Mouse (Mus musculus): ENCODE measurements around the gene Tpmt. TPM values are rescaled to one million over a fixed set of nuclear protein-coding genes. Genes with fewer than 3 reads are reported as not detected.

The Tpmt gene
- polyA plus RNA-seq, 1 experiment from 2014 or later: 19.6 TPM

- Histone ChIP-seq H3K9ac (ENCODE audit: low read depth, low read length) (no peak overlapping the region), H3K4me1 (ENCODE audit: control insufficient read depth, insufficient read depth, low read length) (0 out of 2 replicates have a peak, but pooled peaks cover under 1% of the 10 kb centered on the region), H3K4me2 (ENCODE audit: low read length) (no peak overlapping the region), H3K4me3 (ENCODE audit: low read depth, low read length) (no peak overlapping the region), H3K9me3 (replicated peaks; ENCODE audit: control insufficient read depth, low read length, poor library complexity, severe bottlenecking) (no peaks in the 10 kb centered on the region), H3K36me3 (ENCODE audit: control insufficient read depth, insufficient read depth, low read length) (peaks cover 30% of the 10 kb centered on the region), H3K27me3 (ENCODE audit: control insufficient read depth, insufficient read depth, low read depth, low read length) (no peaks in the 10 kb centered on the region), H3K27ac (ENCODE audit: low read length) (no peak overlapping the region)
- ATAC-seq: no peak
- 93% methylated on average over 4 of the region's 4 CpGs for WGBS
These were observed 5.5 kb upstream of the Tpmt start for GRCm38 (mm10) chr13:47050009-47050408.

DNA sequence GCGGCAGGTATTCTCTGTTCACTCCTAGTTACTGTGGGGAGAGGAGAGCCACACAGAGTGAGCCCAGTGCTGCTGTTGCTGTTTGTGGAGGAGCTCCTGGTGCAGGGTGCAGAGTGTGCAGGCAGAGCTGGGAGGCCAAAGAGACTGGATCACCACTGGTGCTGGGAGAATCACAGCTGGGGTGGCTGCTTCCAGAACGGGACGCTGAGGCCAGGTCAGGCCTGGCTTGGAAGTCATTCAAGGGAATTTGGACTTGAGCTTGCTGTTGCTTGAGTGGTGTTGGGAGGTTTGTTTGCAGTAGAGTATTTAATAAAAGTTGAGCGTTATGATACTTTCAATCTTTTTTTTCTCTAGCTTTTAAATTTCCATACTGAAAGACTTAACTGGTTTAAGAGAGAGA is 3.5 kb upstream of the Tpmt start:
- Histone ChIP-seq H3K27ac (ENCODE audit: low read length) (no peak overlapping the region), H3K27me3 (ENCODE audit: control insufficient read depth, insufficient read depth, low read depth, low read length) (no peaks in the 10 kb centered on the region), H3K4me1 (ENCODE audit: control insufficient read depth, insufficient read depth, low read length) (peaks cover 9% of the 10 kb centered on the region), H3K9me3 (replicated peaks; ENCODE audit: control insufficient read depth, low read length, poor library complexity, severe bottlenecking) (no peaks in the 10 kb centered on the region), H3K9ac (ENCODE audit: low read depth, low read length) (no peak overlapping the region), H3K36me3 (ENCODE audit: control insufficient read depth, insufficient read depth, low read length) (peaks cover 26% of the 10 kb centered on the region), H3K4me2 (ENCODE audit: low read length) (no peak overlapping the region), H3K4me3 (ENCODE audit: low read depth, low read length) (no peak overlapping the region)
- no peak for ATAC-seq
- 94% methylated on average over 4 of the region's 4 CpGs for WGBS

DNA sequence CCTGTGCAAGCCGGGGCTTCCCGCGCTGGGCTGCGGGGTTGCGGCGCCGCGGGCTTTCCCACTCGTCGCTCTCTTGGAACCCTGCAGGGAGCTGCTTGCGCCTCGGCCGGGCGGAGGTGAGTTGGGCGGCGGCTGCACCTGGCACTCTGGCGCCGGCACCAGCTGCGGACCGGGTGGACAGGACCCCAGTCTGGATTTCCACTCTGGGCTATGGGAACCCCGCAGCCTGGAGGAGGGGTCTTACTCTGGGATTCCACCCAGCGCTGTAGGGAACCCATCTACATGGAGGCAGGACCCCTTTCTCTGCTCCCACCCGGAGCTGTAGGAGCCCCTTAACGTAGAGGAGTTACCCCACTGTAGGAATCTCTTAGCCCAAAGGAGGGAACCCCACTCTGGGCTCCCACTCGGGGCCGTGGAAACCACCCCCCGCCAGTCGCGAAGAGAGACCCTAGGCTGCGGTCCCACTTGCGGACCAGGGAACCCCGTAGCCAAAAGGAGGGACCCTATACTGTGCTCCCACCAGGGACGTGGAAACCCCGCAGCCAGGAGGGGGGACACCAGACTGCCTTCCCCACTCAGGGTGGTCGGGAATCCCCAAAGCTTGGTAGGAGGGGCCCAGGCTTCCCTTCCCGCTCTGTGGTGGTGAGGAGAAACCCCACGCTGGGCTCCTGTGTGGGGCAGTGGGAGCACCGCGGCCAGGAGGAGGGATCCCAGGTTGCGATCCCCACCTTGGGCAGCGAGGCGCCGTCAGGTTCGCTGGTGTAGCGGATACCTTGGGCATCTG is 512 bp downstream of the Tpmt start:
- peaks cover 12% of the 10 kb centered on the region for H3K4me1 ChIP-seq (ENCODE audit: control insufficient read depth, insufficient read depth, low read length)
- under 1% methylated on average over 44 of the region's 45 CpGs for WGBS

GRCm38 (mm10) chr13:47043030-47043680 is 1.4 kb downstream of the Tpmt start, which contains the start of gene Kdm1b:
Kdm1b (plus strand) TSS chr13:47043499.
- under 1% methylated on average over 46 of the region's 48 CpGs for WGBS
- peak within 1 kb of the TSS; percentile 98 for H3K4me2 ChIP-seq (ENCODE audit: low read length)
- no peaks in the 10 kb centered on the region for H3K36me3 ChIP-seq (ENCODE audit: control insufficient read depth, insufficient read depth, low read length)
- H3K9ac ChIP-seq (ENCODE audit: low read depth, low read length): peak within 1 kb of the TSS; percentile 69
- H3K27me3 ChIP-seq (ENCODE audit: control insufficient read depth, insufficient read depth, low read depth, low read length): no peaks in the 10 kb centered on the region
- ATAC-seq: peak; percentile 96
- H3K9me3 ChIP-seq (replicated peaks; ENCODE audit: control insufficient read depth, low read length, poor library complexity, severe bottlenecking): no peaks in the 10 kb centered on the region
- peaks cover 12% of the 10 kb centered on the region for H3K4me1 ChIP-seq (ENCODE audit: control insufficient read depth, insufficient read depth, low read length)
- H3K27ac ChIP-seq (ENCODE audit: low read length): peak within 1 kb of the TSS; percentile 83
- peak within 1 kb of the TSS; percentile 57 for H3K4me3 ChIP-seq (ENCODE audit: low read depth, low read length)

More for the DNA sequence above, 512 bp downstream of the Tpmt start:
- no peaks in the 10 kb centered on the region for H3K27me3 ChIP-seq (ENCODE audit: control insufficient read depth, insufficient read depth, low read depth, low read length)
- peak; percentile 50 for ATAC-seq
- peak overlapping the region; percentile 57 for H3K4me3 ChIP-seq (ENCODE audit: low read depth, low read length)
- H3K4me2 ChIP-seq (ENCODE audit: low read length): peak overlapping the region; percentile 98
- peak overlapping the region; percentile 83 for H3K27ac ChIP-seq (ENCODE audit: low read length)
- H3K9ac ChIP-seq (ENCODE audit: low read depth, low read length): peak overlapping the region; percentile 69
- H3K9me3 ChIP-seq (replicated peaks; ENCODE audit: control insufficient read depth, low read length, poor library complexity, severe bottlenecking): no peaks in the 10 kb centered on the region
- H3K36me3 ChIP-seq (ENCODE audit: control insufficient read depth, insufficient read depth, low read length): peaks cover 4% of the 10 kb centered on the region

- no peak for ATAC-seq
- Histone ChIP-seq H3K27me3 (ENCODE audit: control insufficient read depth, insufficient read depth, low read depth, low read length) (no peaks in the 10 kb centered on the region), H3K27ac (ENCODE audit: low read length) (no peak overlapping the region), H3K4me3 (ENCODE audit: low read depth, low read length) (peak overlapping the region; percentile 57), H3K4me2 (ENCODE audit: low read length) (peak overlapping the region; percentile 98), H3K9me3 (replicated peaks; ENCODE audit: control insufficient read depth, low read length, poor library complexity, severe bottlenecking) (no peaks in the 10 kb centered on the region), H3K4me1 (ENCODE audit: control insufficient read depth, insufficient read depth, low read length) (peaks cover 12% of the 10 kb centered on the region), H3K36me3 (ENCODE audit: control insufficient read depth, insufficient read depth, low read length) (no peaks in the 10 kb centered on the region), H3K9ac (ENCODE audit: low read depth, low read length) (0 out of 2 replicates have a peak overlapping the region, but pooled peaks have one; percentile 1)
- WGBS: 35% methylated on average over 8 of the region's 8 CpGs
These were observed 2.4 kb downstream of the Tpmt start for GRCm38 (mm10) chr13:47042024-47042633.

DNA sequence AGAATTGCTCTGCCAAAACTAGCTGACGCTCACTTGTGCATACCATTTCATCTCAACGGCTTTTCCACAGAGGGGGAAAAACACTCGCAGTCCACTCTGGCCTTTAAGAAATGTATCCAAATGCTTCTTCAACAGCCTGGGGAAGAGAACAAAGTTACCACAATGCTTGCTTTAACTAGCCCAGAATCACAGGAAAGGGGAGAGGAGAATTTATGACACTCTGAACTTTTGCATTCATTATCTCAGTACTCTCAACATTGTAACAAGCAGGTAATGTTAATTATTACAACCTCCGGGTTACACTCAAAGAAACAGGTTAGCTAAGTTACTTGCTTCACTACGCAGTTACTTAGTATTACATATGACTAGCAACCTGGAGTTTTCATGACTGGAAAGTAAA is 4.5 kb downstream of the Tpmt start:
- Histone ChIP-seq H3K4me3 (ENCODE audit: low read depth, low read length) (no peak overlapping the region), H3K27ac (ENCODE audit: low read length) (no peak overlapping the region), H3K4me2 (ENCODE audit: low read length) (no peak overlapping the region), H3K9ac (ENCODE audit: low read depth, low read length) (no peak overlapping the region), H3K9me3 (replicated peaks; ENCODE audit: control insufficient read depth, low read length, poor library complexity, severe bottlenecking) (no peaks in the 10 kb centered on the region), H3K36me3 (ENCODE audit: control insufficient read depth, insufficient read depth, low read length) (no peaks in the 10 kb centered on the region), H3K4me1 (ENCODE audit: control insufficient read depth, insufficient read depth, low read length) (peaks cover 12% of the 10 kb centered on the region), H3K27me3 (ENCODE audit: control insufficient read depth, insufficient read depth, low read depth, low read length) (no peaks in the 10 kb centered on the region)
- 93% methylated on average over 5 of the region's 5 CpGs for WGBS
- ATAC-seq: no peak

GRCm38 (mm10) chr13:47037946-47038345 is 6.6 kb downstream of the Tpmt start:
- Histone ChIP-seq H3K27ac (ENCODE audit: low read length) (no peak overlapping the region), H3K4me3 (ENCODE audit: low read depth, low read length) (no peak overlapping the region), H3K36me3 (ENCODE audit: control insufficient read depth, insufficient read depth, low read length) (no peaks in the 10 kb centered on the region), H3K27me3 (ENCODE audit: control insufficient read depth, insufficient read depth, low read depth, low read length) (no peaks in the 10 kb centered on the region), H3K9me3 (replicated peaks; ENCODE audit: control insufficient read depth, low read length, poor library complexity, severe bottlenecking) (no peaks in the 10 kb centered on the region), H3K9ac (ENCODE audit: low read depth, low read length) (no peak overlapping the region), H3K4me1 (ENCODE audit: control insufficient read depth, insufficient read depth, low read length) (peaks cover 3% of the 10 kb centered on the region; the same call in 1 of the 2 replicates), H3K4me2 (ENCODE audit: low read length) (no peak overlapping the region)
- ATAC-seq: no peak
- WGBS: 71% methylated on average over 6 of the region's 6 CpGs

- Histone ChIP-seq H3K9me3 (replicated peaks; ENCODE audit: control insufficient read depth, low read length, poor library complexity, severe bottlenecking) (no peaks in the 10 kb centered on the region), H3K4me1 (ENCODE audit: control insufficient read depth, insufficient read depth, low read length) (no peaks in the 10 kb centered on the region), H3K27ac (ENCODE audit: low read length) (no peak overlapping the region), H3K36me3 (ENCODE audit: control insufficient read depth, insufficient read depth, low read length) (no peaks in the 10 kb centered on the region), H3K27me3 (ENCODE audit: control insufficient read depth, insufficient read depth, low read depth, low read length) (no peaks in the 10 kb centered on the region), H3K9ac (ENCODE audit: low read depth, low read length) (no peak overlapping the region), H3K4me3 (ENCODE audit: low read depth, low read length) (no peak overlapping the region), H3K4me2 (ENCODE audit: low read length) (no peak overlapping the region)
- 87% methylated on average over 4 of the region's 4 CpGs for WGBS
- ATAC-seq: no peak
These were observed 10.9 kb downstream of the Tpmt start for GRCm38 (mm10) chr13:47033602-47034001.

All from midbrain, embryonic 16.5 days (tissue).